Mouse (Mus musculus): Measurements from ENCODE around the gene Naa38. TPM values are rescaled to one million over a fixed set of nuclear protein-coding genes. Genes with fewer than 3 reads are reported as not detected.

Gene Naa38
- polyA plus RNA-seq, 1 experiment, result 82.3 TPM

- Histone ChIP-seq H3K27me3 (ENCODE audit: control insufficient read depth, insufficient read depth, low read length) (no peaks in the 10 kb centered on the region), H3K36me3 (ENCODE audit: control insufficient read depth, insufficient read depth, low read length) (peaks cover 4% of the 10 kb centered on the region), H3K4me1 (ENCODE audit: control insufficient read depth, insufficient read depth, insufficient read length) (peaks cover 8% of the 10 kb centered on the region; the same call in 1 of the 2 replicates), H3K4me3 (ENCODE audit: extremely low read depth, insufficient read depth, insufficient read length) (peak overlapping the region; percentile 92), H3K27ac (ENCODE audit: insufficient read depth, low read length) (peak overlapping the region; percentile 89)
- TF ChIP-seq CTCF (IDR thresholded peaks at IDR 0.05; ENCODE audit: extremely low read depth, insufficient read depth, insufficient read length, insufficient replicate concordance), result no peak
- TF ChIP-seq POLR2A (IDR thresholded peaks at IDR 0.05; ENCODE audit: low read depth, low read length), result no peak; the same call in 1 of the 2 replicates
- WGBS, result under 1% methylated on average over 82 of the region's 106 CpGs
- DNase-seq (ENCODE audit: low read depth in 1 of 2, low spot score in 2 of 2), result peak in 1 of 2 experiments; percentile 37
Measured at GRCm38 (mm10) chr11:69368356-69369214, 26.7 kb upstream of the Naa38 start.

GRCm38 (mm10) chr11:69369215-69369989 is 25.9 kb upstream of the Naa38 start, which contains the start of gene Chd3:
Gene Chd3, minus strand, starts transcription at chr11:69369406.
- DNase-seq (ENCODE audit: low read depth in 1 of 2, low spot score in 2 of 2), result no peak
- no peaks in the 10 kb centered on the region for H3K36me3 ChIP-seq (ENCODE audit: control insufficient read depth, insufficient read depth, low read length)
- H3K4me3 ChIP-seq (ENCODE audit: extremely low read depth, insufficient read depth, insufficient read length), result peak within 1 kb of the TSS; percentile 92
- WGBS, result 0% methylated on average over 19 of the region's 34 CpGs
- H3K4me1 ChIP-seq (ENCODE audit: control insufficient read depth, insufficient read depth, insufficient read length), result peaks cover 8% of the 10 kb centered on the region; the same call in 1 of the 2 replicates
- H3K27me3 ChIP-seq (ENCODE audit: control insufficient read depth, insufficient read depth, low read length), result no peaks in the 10 kb centered on the region
- H3K27ac ChIP-seq (ENCODE audit: insufficient read depth, low read length), result peak within 1 kb of the TSS; percentile 89
- TF ChIP-seq CTCF (IDR thresholded peaks at IDR 0.05; ENCODE audit: extremely low read depth, insufficient read depth, insufficient read length, insufficient replicate concordance) (no peak), POLR2A (IDR thresholded peaks at IDR 0.05; ENCODE audit: low read depth, low read length) (no peak; the same call in 1 of the 2 replicates)

- Histone ChIP-seq H3K4me3 (ENCODE audit: extremely low read depth, insufficient read depth, insufficient read length) (no peak overlapping the region), H3K4me1 (ENCODE audit: control insufficient read depth, insufficient read depth, insufficient read length) (peaks cover 4% of the 10 kb centered on the region; the same call in 1 of the 2 replicates), H3K36me3 (ENCODE audit: control insufficient read depth, insufficient read depth, low read length) (no peaks in the 10 kb centered on the region), H3K27me3 (ENCODE audit: control insufficient read depth, insufficient read depth, low read length) (no peaks in the 10 kb centered on the region), H3K27ac (ENCODE audit: insufficient read depth, low read length) (no peak overlapping the region)
- 45% methylated on average over 2 of the region's 2 CpGs for WGBS
- no peak for DNase-seq (ENCODE audit: low read depth in 1 of 2, low spot score in 2 of 2)
- TF ChIP-seq CTCF (IDR thresholded peaks at IDR 0.05; ENCODE audit: extremely low read depth, insufficient read depth, insufficient read length, insufficient replicate concordance) (no peak), POLR2A (IDR thresholded peaks at IDR 0.05; ENCODE audit: low read depth, low read length) (no peak)
Measured at GRCm38 (mm10) chr11:69369990-69370816, 25.1 kb upstream of the Naa38 start.

- Histone ChIP-seq H3K27me3 (ENCODE audit: control insufficient read depth, insufficient read depth, low read length) (no peaks in the 10 kb centered on the region), H3K4me1 (ENCODE audit: control insufficient read depth, insufficient read depth, insufficient read length) (peaks cover 4% of the 10 kb centered on the region; the same call in 1 of the 2 replicates), H3K4me3 (ENCODE audit: extremely low read depth, insufficient read depth, insufficient read length) (no peak overlapping the region), H3K27ac (ENCODE audit: insufficient read depth, low read length) (0 out of 2 replicates have a peak overlapping the region, but pooled peaks have one; percentile 6), H3K36me3 (ENCODE audit: control insufficient read depth, insufficient read depth, low read length) (no peaks in the 10 kb centered on the region)
- no peak for DNase-seq (ENCODE audit: low read depth in 1 of 2, low spot score in 2 of 2)
- TF ChIP-seq POLR2A (IDR thresholded peaks at IDR 0.05; ENCODE audit: low read depth, low read length) (no peak), CTCF (IDR thresholded peaks at IDR 0.05; ENCODE audit: extremely low read depth, insufficient read depth, insufficient read length, insufficient replicate concordance) (no peak)
- WGBS, result 80% methylated on average over 9 of the region's 9 CpGs
Measured at GRCm38 (mm10) chr11:69370817-69371215, 24.5 kb upstream of the Naa38 start.

GRCm38 (mm10) chr11:69371601-69372000 is 23.7 kb upstream of the Naa38 start:
- Histone ChIP-seq H3K27me3 (ENCODE audit: control insufficient read depth, insufficient read depth, low read length) (no peaks in the 10 kb centered on the region), H3K4me3 (ENCODE audit: extremely low read depth, insufficient read depth, insufficient read length) (no peak overlapping the region), H3K27ac (ENCODE audit: insufficient read depth, low read length) (peak overlapping the region; percentile 61), H3K4me1 (ENCODE audit: control insufficient read depth, insufficient read depth, insufficient read length) (no peaks in the 10 kb centered on the region; the same call in 1 of the 2 replicates), H3K36me3 (ENCODE audit: control insufficient read depth, insufficient read depth, low read length) (no peaks in the 10 kb centered on the region)
- DNase-seq (ENCODE audit: low read depth in 1 of 2, low spot score in 2 of 2), result no peak
- TF ChIP-seq CTCF (IDR thresholded peaks at IDR 0.05; ENCODE audit: extremely low read depth, insufficient read depth, insufficient read length, insufficient replicate concordance) (no peak), POLR2A (IDR thresholded peaks at IDR 0.05; ENCODE audit: low read depth, low read length) (no peak)
- WGBS, result 87% methylated on average over 12 of the region's 12 CpGs

Data from spleen, adult 2 months (tissue).